Mouse (Mus musculus) cortical plate, adult 2 months (tissue): ENCODE data around the gene Oaz1. TPM values are rescaled to one million over a fixed set of nuclear protein-coding genes. Genes with fewer than 3 reads are reported as not detected.
"Not testable (repeated sequence)": the region's sequence is repeated elsewhere in the genome, so short reads cannot be mapped to it uniquely, and the experiment has no call there.

Experiments used
- H3K27ac ChIP-seq: fragments of 200-500 bp; 2 replicates; pipeline ENCODE4 v1.5.1; 2012; ENCODE audit warnings: low read length, control low read depth, inconsistent platforms; ENCODE audit not compliant: insufficient read depth
- H3K4me1 ChIP-seq: fragments of 200-500 bp; 2 replicates; pipeline ENCODE4 v1.6.1; 2011; ENCODE audit warnings: low read length; ENCODE audit not compliant: control insufficient read depth, insufficient read depth
- H3K4me3 ChIP-seq: fragments of 200-500 bp; 2 replicates; pipeline ENCODE4 v1.5.1; 2011; ENCODE audit warnings: mild to moderate bottlenecking, low read length, control low read depth; ENCODE audit not compliant: insufficient read depth
- CTCF ChIP-seq: fragments of 200-500 bp; IDR thresholded peaks from 2 replicates; pipeline ENCODE4 v1.5.1; 2011; ENCODE audit warnings: mild to moderate bottlenecking, control low read depth, low read length; ENCODE audit not compliant: insufficient read depth; ENCODE audit errors: extremely low read depth
- POLR2A ChIP-seq: fragments of 200-500 bp; IDR thresholded peaks from 2 replicates; pipeline ENCODE4 v1.6.1; 2011; ENCODE audit warnings: mild to moderate bottlenecking, low read length, control low read depth; ENCODE audit not compliant: insufficient read depth; ENCODE audit errors: extremely low read depth
- polyA plus RNA-seq: library from polyadenylated mRNA; depleted of rRNA; stranded (reverse); fragments of >200 nt; gene quantifications from 2 replicates; pipeline ENCODE4 v1.2.3, GENCODE M21; 2012

The Oaz1 gene
- polyA plus RNA-seq, 1 experiment = 729 TPM

DNA sequence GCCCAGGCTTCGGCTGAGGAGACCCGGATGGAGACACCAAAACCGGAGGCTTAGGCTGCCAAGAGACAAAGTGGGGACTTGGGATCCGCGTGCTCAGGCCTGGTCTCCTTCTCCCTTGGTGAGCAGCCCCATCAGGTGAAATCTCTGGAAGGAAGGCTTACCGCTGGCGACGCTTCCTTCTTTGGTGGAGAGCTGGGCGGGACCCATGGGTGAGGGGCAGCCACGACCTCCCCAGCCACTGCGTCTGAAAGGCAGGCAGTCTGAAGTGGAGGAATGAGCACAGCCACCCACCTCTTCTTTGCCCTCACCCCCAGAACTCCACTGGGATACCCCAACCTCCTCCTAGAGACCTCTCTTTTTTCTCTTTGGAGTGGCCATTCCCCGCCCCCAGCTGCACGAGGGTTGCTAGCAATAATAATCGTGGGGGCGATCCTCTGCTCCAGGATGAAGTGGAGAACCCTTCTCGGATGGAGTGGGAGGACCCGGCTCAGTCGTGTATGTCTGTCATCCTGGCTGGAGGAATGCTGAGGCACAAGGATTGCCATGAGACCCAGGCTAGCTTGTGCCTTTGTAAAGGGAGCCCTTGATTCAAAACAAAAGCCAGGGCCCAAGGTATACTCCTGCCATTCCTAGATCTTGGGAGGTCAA, 17.3 kb upstream of the Oaz1 start:
- Histone ChIP-seq H3K4me3 (peak overlapping the region; percentile 0; the same call in 1 of the 2 replicates), H3K4me1 (0 out of 2 replicates have a peak, but pooled peaks cover 2% of the 10 kb centered on the region), H3K27ac (no peak overlapping the region; the same call in 1 of the 2 replicates)
- TF ChIP-seq POLR2A = no peak
- TF ChIP-seq CTCF = no peak

- Histone ChIP-seq H3K27ac (no peak overlapping the region), H3K4me1 (0 out of 2 replicates have a peak, but pooled peaks cover 2% of the 10 kb centered on the region), H3K4me3 (no peak overlapping the region)
- TF ChIP-seq POLR2A (no peak), CTCF (no peak)
Observed at GRCm38 (mm10) chr10:80810084-80810483, 16.4 kb upstream of the Oaz1 start.

DNA sequence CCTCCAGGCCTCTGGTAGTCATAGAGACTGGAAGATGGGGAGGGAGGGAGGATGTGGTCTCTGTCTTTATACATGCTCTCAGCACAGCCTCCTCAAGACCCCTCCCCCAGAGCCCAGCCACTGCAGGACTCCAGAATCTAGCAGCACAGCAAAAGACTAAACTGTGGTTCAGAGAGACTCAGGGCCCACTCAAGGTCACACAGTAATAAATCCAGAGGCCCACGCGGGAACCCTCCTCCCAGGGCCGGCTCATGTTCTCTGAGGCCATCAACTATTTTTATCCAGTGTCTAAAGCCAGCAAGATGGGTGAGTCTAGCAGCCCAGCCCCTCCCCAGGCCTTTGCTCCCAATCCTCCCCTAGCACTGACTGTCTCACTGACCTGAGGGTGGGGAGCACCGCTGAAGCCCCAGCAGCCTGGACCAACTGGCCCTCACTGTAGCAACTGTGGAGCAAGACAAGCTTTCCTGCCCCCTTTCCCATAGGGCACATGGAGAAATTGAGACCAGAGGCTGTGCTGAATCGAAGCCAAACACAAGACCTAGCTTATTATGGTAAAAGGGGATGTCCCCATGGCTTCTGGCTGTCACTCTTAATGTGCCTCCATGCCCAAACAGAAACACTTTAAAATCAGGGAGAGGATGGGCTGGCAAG, 13.9 kb upstream of the Oaz1 start:
- Histone ChIP-seq H3K4me1 (no peaks in the 10 kb centered on the region), H3K4me3 (no peak overlapping the region), H3K27ac (no peak overlapping the region)
- TF ChIP-seq CTCF (no peak), POLR2A (no peak)

DNA sequence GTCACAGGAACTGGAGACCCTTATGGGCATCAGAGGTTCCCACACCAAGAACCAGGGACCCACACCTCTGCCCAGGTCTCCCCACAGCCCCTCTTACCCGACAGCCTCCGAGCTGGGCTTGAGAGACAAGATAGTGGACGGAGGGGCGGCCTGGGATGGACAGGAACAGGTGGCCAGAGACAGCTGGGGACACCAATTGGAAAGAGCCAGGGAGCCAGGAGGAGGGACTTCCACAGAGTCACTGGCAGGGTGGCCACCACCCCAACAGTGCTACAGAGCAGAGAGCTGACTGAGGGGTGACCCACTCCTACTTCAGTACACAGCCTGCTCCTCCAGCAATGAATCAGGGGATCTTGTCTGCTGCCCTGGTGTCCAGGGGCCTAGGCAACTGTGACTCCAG, 13.1 kb upstream of the Oaz1 start, which contains the start of gene Jsrp1:
TSS of gene Jsrp1 (minus strand) at position 133 of the 400 bp plus-strand sequence.
- H3K4me3 ChIP-seq = no peak within 1 kb of the TSS
- H3K4me1 ChIP-seq = no peaks in the 10 kb centered on the region
- H3K27ac ChIP-seq = no peak within 1 kb of the TSS
- no peak for TF ChIP-seq POLR2A
- TF ChIP-seq CTCF = no peak

DNA sequence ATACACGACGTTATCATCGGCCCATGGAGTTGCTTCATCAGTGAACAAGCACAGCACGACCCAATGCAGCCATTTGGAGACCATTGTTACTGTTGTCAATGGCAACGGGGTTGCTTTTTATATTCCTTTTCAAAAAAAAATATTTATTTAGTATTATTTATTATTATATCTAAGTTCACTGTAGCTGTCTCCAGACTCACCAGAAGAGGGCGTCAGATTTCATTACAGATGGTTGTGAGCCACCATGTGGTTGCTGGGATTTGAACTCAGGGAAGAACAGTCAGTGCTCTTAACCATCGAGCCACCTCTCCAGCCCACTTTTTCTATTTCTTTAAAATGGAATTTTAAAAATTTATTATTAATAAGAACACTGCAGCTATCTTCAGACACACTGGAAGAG, 11.7 kb upstream of the Oaz1 start:
- Histone ChIP-seq H3K27ac (no peak overlapping the region), H3K4me3 (no peak overlapping the region), H3K4me1 (no peaks in the 10 kb centered on the region)
- TF ChIP-seq CTCF (no peak), POLR2A (no peak)

DNA sequence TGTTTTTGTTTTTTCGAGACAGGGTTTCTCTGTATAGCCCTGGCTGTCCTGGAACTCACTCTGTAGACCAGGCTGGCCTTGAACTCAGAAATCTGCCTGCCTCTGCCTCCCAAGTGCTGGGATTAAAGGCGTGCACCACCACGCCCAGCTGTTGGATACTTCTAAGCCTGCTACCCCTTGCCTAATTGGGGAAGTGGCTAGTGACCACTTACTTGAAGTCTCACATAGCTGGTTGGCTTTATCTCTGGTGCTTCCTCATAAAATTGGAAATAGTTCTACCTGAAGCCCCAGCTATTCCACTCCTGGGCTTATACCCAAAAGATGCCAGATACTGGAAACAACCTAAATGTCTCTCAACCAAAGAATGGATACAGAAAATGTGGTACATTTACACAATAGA, 10.2 kb upstream of the Oaz1 start:
- not testable (repeated sequence) for H3K4me1 ChIP-seq, H3K4me3 ChIP-seq

DNA sequence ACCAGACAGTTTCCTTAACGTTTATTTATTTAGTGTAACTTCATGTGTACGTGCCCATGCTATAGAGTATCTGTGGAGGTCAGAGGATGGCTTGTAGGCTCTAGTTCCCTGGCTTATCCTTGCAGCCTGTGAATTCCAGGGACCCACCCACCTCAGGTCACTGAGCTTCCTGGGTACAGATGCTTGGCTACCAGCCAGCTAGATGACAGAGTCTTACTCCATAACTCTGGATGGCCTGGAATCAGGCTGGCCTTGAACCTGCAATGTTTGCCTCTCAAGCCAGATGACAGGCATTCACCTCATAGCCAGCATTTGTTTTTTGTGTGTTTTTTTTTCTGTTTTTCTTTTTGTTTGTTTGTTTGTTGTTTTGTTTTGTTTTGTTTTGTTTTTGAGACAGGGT, 9.3 kb upstream of the Oaz1 start:
- TF ChIP-seq POLR2A = no peak
- H3K4me3 ChIP-seq = no peak overlapping the region
- no peak overlapping the region for H3K27ac ChIP-seq
- no peaks in the 10 kb centered on the region for H3K4me1 ChIP-seq

More for the DNA sequence above, 10.2 kb upstream of the Oaz1 start:
- not testable (repeated sequence) for H3K27ac ChIP-seq

GRCm38 (mm10) chr10:80817955-80818354, 8.5 kb upstream of the Oaz1 start:
- H3K27ac ChIP-seq, H3K4me3 ChIP-seq, H3K4me1 ChIP-seq: not testable (repeated sequence)

DNA sequence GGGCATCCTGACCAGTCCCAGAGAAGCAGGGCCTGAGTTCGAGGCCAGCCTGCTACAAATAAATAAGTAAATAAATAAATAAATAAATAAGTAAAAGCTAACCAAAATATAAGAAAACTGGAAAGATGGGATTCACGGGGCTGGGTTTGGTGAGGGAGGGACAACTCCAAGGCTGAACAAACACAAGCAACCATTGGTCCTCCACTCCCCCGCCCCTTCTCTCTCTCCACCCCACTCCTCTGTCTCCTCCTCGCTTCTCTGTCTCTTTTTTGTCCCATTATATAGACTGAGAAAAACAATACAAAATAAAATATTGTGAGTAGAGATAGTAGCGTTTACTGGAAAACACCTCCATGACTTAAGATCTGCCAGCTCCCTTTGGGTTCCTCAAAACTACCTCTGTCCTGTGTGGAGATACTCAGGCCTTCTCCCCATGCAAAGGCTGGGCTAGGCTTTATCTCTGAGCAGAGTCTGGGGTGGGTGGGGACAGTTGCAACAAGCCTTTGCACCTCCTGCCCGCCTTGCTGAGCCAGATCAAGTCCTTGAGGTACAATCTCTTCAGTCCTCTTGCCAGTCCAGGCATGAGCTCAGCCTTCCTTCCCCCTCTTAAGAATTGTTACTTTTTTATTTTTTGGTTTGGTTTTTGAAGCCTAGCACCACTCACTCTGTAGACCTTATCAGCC, 7.7 kb upstream of the Oaz1 start:
- no peak overlapping the region for H3K27ac ChIP-seq
- no peak overlapping the region for H3K4me3 ChIP-seq
- no peak for TF ChIP-seq POLR2A
- no peak for TF ChIP-seq CTCF
- no peaks in the 10 kb centered on the region for H3K4me1 ChIP-seq

GRCm38 (mm10) chr10:80819406-80819805, 7.0 kb upstream of the Oaz1 start:
- Histone ChIP-seq H3K4me1 (no peaks in the 10 kb centered on the region), H3K27ac (no peak overlapping the region), H3K4me3 (no peak overlapping the region)
- no peak for TF ChIP-seq CTCF
- no peak for TF ChIP-seq POLR2A
